Mouse (Mus musculus) cerebellum, postnatal 10 days (tissue): ENCODE data around the gene Napb.
"Not testable (repeated sequence)": the region's sequence is repeated elsewhere in the genome, so short reads cannot be mapped to it uniquely, and the experiment has no call there.

ENCODE experiments used
- DNase-seq, 2 experiments: peaks; one replicate each; pipeline ENCODE4 v3.0.0; 2021; ENCODE audit warnings: mixed read lengths in 2 of 2

Gene Napb

GRCm38 (mm10) chr2:148732327-148733000 is at the start of gene Napb:
Gene Napb (minus strand): TSS chr2:148732467.
- peak; percentile 95 to 97 for DNase-seq

GRCm38 (mm10) chr2:148781709-148782108 is 49.4 kb upstream of the Napb start, which contains the start of gene 8030411F24Rik:
Gene 8030411F24Rik (plus strand): TSS chr2:148782009.
- no peak for DNase-seq

- DNase-seq, result not testable (repeated sequence)
Observed at GRCm38 (mm10) chr2:148771397-148771796, 39.1 kb upstream of the Napb start, which contains the start of gene Cst11. Gene Cst11 (minus strand): TSS chr2:148771497.

- no peak for DNase-seq
Observed at GRCm38 (mm10) chr2:148763648-148764388, 31.6 kb upstream of the Napb start.

- no peak for DNase-seq
Observed at GRCm38 (mm10) chr2:148754310-148754846, 22.1 kb upstream of the Napb start.

GRCm38 (mm10) chr2:148751893-148752813 is 19.9 kb upstream of the Napb start:
- peak; percentile 87 to 88 for DNase-seq

GRCm38 (mm10) chr2:148750058-148750457 is 17.8 kb upstream of the Napb start, which contains the start of gene Cstl1:
Gene Cstl1 (plus strand): TSS chr2:148750358.
- DNase-seq, result no peak

- DNase-seq, result peak; percentile 44 to 45
Observed at GRCm38 (mm10) chr2:148743846-148744407, 11.7 kb upstream of the Napb start.

- DNase-seq, result peak; percentile 93 to 95
Observed at GRCm38 (mm10) chr2:148743001-148743400, 10.7 kb upstream of the Napb start.

- peak; percentile 71 to 75 for DNase-seq
Observed at GRCm38 (mm10) chr2:148731614-148732326, 497 bp downstream of the Napb start.

GRCm38 (mm10) chr2:148719271-148719995 is 12.8 kb downstream of the Napb start:
- no peak for DNase-seq

GRCm38 (mm10) chr2:148717072-148717471 is 15.2 kb downstream of the Napb start:
- no peak for DNase-seq

- no peak for DNase-seq
Observed at GRCm38 (mm10) chr2:148712326-148712725, 19.9 kb downstream of the Napb start.

- DNase-seq, result no peak
Observed at GRCm38 (mm10) chr2:148707202-148707530, 25.1 kb downstream of the Napb start.

GRCm38 (mm10) chr2:148706409-148707201 is 25.7 kb downstream of the Napb start:
- peak in 1 of 2 experiments; percentile 45 for DNase-seq

- DNase-seq, result no peak
Observed at GRCm38 (mm10) chr2:148698571-148698970, 33.7 kb downstream of the Napb start.

- no peak for DNase-seq
Observed at GRCm38 (mm10) chr2:148690781-148691180, 41.5 kb downstream of the Napb start.

- no peak for DNase-seq
Observed at GRCm38 (mm10) chr2:148690291-148690690, 42.0 kb downstream of the Napb start.

- DNase-seq, result no peak
Observed at GRCm38 (mm10) chr2:148689444-148690140, 42.7 kb downstream of the Napb start.
